Mouse (Mus musculus) neural tube, embryonic 12.5 days (tissue): Measurements from ENCODE around the gene Mtfr1l. TPM values are rescaled to one million over a fixed set of nuclear protein-coding genes. Genes with fewer than 3 reads are reported as not detected.

Experiments used
- ATAC-seq: fragments of 200-750 bp; cut with Nextera tagmentation; 2 replicates; pipeline ENCODE4 v1.8.0; 2017; ENCODE audit warnings: low read depth, mild to moderate bottlenecking, moderate TSS enrichment, moderate library complexity; ENCODE audit not compliant: low FRiP score
- H3K27ac ChIP-seq: fragments of 300-500 bp; sonication (generic); 2 replicates; pipeline ENCODE4 v1.5.1; 2016
- H3K27me3 ChIP-seq: fragments of 300-500 bp; sonication (generic); replicated peaks from 2 replicates; pipeline ENCODE4 v1.6.1; 2016; ENCODE audit warnings: mild to moderate bottlenecking
- H3K36me3 ChIP-seq: fragments of 300-500 bp; sonication (generic); 2 replicates; pipeline ENCODE4 v1.6.1; 2016; ENCODE audit warnings: mild to moderate bottlenecking
- H3K4me1 ChIP-seq: fragments of 300-500 bp; sonication (generic); 2 replicates; pipeline ENCODE4 v1.6.1; 2016
- H3K4me2 ChIP-seq: fragments of 300-500 bp; sonication (generic); replicated peaks from 2 replicates; pipeline ENCODE4 v1.6.1; 2016; ENCODE audit warnings: mild to moderate bottlenecking
- H3K4me3 ChIP-seq: fragments of 300-500 bp; sonication (generic); 2 replicates; pipeline ENCODE4 v1.5.1; 2016
- H3K9ac ChIP-seq: fragments of 300-500 bp; sonication (generic); 2 replicates; pipeline ENCODE4 v1.6.1; 2016; ENCODE audit warnings: mild to moderate bottlenecking
- H3K9me3 ChIP-seq: fragments of 300-500 bp; sonication (generic); 2 replicates; pipeline ENCODE4 v1.6.1; 2016; ENCODE audit warnings: mild to moderate bottlenecking
- WGBS: fragments of 180-500 bp; shearing (Covaris S2); methylation state at CpG from one replicate; pipeline ENCODE4 v1.1.7; 2016; 5-methylcytosine and 5-hydroxymethylcytosine counted together
- polyA plus RNA-seq: library from polyadenylated mRNA; unstranded; fragments of >200 nt; fragmentation: Nextera tagmentation; extraction: Ambion mirVana; gene quantifications from 2 replicates; pipeline ENCODE4 v1.2.1, GENCODE M21; 2016

The Mtfr1l gene
- polyA plus RNA-seq, 1 experiment from 2014 or later, result 138 TPM

DNA sequence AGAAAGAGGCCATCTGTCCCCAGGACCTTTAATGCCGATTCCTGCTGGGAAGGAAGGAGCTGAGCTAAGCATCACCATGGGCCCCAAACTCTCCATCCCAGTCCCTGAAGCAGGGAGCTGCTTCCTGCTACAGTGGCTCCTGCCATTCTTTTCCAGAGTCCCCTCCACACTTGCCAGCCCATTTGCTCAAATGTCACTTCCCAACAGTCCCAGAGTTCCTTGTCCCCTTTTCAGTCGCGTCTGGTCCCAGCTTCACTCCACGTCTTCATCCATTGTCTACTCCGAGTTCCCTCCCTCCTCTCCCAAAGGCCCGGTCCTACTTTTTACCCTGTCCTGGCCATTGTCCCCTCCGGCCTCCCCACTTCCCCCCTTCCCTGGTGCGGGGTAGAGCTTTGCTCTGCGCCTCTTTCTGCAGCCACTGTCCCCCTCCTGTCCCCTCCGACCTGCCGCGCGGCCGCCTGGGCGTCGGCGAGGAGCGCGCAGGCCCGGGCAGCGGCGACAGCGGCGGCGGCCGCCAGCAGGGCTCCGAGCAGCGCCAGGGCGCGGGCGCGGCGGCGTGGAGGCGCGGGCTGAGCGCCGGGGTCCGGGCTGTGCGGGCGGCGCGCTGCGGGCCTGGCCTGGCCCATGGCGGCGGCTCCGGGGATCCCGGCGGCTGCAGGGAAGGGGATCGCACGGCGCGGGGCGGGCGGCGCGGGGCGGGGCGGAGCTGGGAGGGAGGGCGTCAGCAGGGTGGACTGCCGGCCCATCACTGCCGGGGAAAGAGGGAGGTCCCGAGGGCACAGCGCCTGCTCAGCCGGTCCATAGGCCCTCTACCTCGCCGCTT lies 16.5 kb upstream of the Mtfr1l start, which contains the start of gene Selenon:
Gene Selenon, minus strand, starts transcription at position 673 of the 823 bp plus-strand sequence.
- peak within 1 kb of the TSS; percentile 73 for H3K4me3 ChIP-seq
- H3K36me3 ChIP-seq, result peaks cover 31% of the 10 kb centered on the region
- H3K27me3 ChIP-seq, result no peaks in the 10 kb centered on the region
- peak within 1 kb of the TSS; percentile 73 for H3K4me2 ChIP-seq
- H3K9me3 ChIP-seq, result peaks cover 10% of the 10 kb centered on the region
- ATAC-seq, result peak; percentile 70
- H3K27ac ChIP-seq, result peak within 1 kb of the TSS; percentile 74
- peak within 1 kb of the TSS; percentile 94 for H3K9ac ChIP-seq
- 2% methylated on average over 23 of the region's 67 CpGs for WGBS
- peaks cover 21% of the 10 kb centered on the region for H3K4me1 ChIP-seq

DNA sequence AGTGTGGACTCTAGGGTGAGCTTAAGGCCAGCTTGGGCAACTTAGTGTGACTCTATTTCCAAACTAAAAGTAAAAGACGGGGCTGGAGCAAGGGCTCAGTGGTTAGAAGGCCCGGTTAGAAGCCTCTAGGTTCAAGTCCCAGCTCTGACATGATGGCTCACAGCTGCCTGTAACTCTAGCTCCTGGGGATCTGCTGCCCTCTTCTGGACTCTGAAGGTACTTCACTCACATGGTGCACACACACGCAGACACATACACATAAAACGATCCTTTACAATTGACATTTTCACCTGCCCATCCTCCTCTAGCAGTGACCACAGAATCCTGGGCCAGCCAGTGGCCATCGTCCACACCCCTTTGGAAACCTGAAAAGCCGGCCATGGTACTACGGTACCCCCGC lies 14.7 kb upstream of the Mtfr1l start:
- H3K4me3 ChIP-seq, result no peak overlapping the region
- peaks cover 49% of the 10 kb centered on the region for H3K36me3 ChIP-seq
- H3K27ac ChIP-seq, result no peak overlapping the region
- H3K9me3 ChIP-seq, result peaks cover 10% of the 10 kb centered on the region
- ATAC-seq, result no peak
- H3K4me2 ChIP-seq, result no peak overlapping the region
- H3K4me1 ChIP-seq, result peaks cover 21% of the 10 kb centered on the region
- H3K9ac ChIP-seq, result no peak overlapping the region
- 98% methylated on average over 8 of the region's 8 CpGs for WGBS
- no peaks in the 10 kb centered on the region for H3K27me3 ChIP-seq

DNA sequence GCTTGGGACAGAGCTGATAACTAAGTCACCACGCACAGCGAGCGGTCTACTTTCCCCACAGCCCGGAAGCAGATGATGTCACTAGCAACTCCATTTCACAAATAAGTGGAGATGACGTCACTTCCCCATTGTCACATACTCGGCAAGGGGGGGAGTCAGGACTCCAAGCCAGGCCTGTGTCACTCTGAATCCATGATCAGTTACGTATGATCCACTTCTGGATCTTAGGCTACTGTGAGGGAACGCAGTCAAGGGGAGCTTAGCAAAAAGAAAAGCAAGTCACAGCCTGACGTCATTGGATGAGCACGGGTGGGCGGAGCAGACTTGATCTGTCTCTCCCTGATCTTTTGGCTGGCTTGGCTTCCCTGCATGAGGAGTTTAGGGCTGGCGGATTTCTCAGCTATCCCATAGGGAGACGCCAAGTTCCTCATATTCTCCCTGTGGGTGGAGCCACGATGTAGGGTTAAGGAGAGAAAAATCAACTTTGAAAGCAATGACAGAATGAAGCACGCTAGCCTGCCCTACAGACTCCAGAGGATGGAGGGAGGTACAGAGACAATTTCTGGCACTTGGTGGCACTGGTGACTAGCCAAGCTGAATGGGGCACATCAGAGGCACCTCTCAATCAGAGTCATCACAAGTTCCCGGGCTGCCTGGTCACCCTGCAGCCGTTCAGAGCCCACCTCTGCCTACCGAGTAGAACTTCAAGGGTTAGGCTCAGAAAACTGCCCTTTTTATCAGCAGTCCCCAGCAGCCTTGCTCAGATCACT lies 13.2 kb upstream of the Mtfr1l start:
- Histone ChIP-seq H3K27me3 (no peaks in the 10 kb centered on the region), H3K4me2 (no peak overlapping the region), H3K4me1 (peaks cover 21% of the 10 kb centered on the region), H3K36me3 (peaks cover 63% of the 10 kb centered on the region), H3K9me3 (peaks cover 10% of the 10 kb centered on the region), H3K4me3 (no peak overlapping the region), H3K9ac (no peak overlapping the region), H3K27ac (no peak overlapping the region)
- WGBS, result 77% methylated on average over 18 of the region's 18 CpGs
- no peak for ATAC-seq

DNA sequence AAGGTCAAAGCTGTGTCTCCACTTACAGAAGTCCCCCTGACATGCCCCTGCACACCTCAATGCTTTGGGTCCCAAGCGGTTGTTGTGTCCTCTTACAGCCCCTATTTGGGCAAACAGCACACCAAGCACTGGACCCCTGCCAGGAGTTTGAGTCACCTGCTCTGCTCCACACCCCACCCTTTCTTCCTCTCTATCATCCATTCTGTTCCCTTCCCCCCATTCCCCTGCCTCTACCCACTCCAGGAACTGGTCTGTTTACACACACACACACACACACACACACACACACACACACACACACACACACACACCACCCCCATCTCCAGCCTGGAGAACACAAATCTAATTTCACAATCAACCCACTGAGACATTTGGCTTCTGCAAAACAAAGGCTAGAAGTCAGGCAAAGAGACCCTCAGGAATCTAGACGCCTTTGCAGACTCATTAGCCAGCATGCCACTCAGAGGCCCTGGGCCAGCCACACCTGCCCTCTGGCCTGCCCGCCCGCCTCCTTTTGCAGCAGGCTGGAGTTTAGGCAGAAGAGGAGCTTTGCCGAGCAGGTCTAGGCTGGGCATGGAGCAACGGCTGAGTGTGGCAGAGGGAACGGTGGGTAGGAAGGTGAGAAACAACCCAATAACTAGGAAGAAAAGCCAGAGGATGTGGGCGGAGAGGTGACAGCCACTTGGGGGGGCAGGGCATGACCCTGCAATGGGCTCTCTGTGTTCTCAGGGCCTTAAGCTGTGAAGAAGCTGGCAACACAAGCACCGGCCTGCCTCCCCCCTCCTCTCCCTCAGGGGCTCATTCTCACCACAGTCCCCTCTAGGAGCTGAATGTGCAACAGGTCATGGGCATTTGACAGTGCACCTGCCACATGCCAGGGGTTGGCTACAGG lies 11.9 kb upstream of the Mtfr1l start:
- 0 out of 2 replicates have a peak overlapping the region, but pooled peaks have one; percentile 33 for H3K9ac ChIP-seq
- peaks cover 21% of the 10 kb centered on the region for H3K4me1 ChIP-seq
- ATAC-seq, result no peak
- no peak overlapping the region for H3K27ac ChIP-seq
- no peaks in the 10 kb centered on the region; the same call in 1 of the 2 replicates for H3K27me3 ChIP-seq
- 67% methylated on average over 9 of the region's 9 CpGs for WGBS
- H3K9me3 ChIP-seq, result peaks cover 10% of the 10 kb centered on the region
- peaks cover 75% of the 10 kb centered on the region for H3K36me3 ChIP-seq
- no peak overlapping the region for H3K4me3 ChIP-seq
- 0 out of 2 replicates have a peak overlapping the region, but pooled peaks have one; percentile 16 for H3K4me2 ChIP-seq

DNA sequence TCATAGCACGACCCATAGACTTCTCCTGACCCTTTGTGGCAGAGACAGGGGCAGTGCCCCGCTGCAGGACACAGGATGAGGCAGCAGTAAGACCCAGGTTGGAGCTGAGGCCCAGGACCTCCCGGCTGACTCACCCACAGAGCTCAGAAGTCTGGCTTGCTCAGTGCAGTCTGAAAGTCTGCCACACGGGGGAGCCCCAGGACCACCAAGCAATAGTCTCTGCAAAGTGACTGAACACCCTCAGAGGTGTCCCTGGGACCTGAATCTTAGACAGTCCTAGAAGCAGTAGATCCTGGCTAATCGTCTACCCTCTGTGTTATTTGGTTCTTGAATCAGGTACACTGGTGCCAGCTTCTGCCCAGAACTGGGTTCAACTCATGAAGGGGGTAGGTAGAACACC lies 8.1 kb upstream of the Mtfr1l start:
- Histone ChIP-seq H3K9ac (no peak overlapping the region), H3K36me3 (peaks cover 90% of the 10 kb centered on the region), H3K27me3 (no peaks in the 10 kb centered on the region; the same call in 1 of the 2 replicates), H3K9me3 (no peaks in the 10 kb centered on the region), H3K4me2 (no peak overlapping the region), H3K4me1 (peaks cover 12% of the 10 kb centered on the region), H3K27ac (no peak overlapping the region), H3K4me3 (no peak overlapping the region)
- WGBS, result 16% methylated on average over 5 of the region's 5 CpGs
- peak; percentile 48; the same call in 1 of the 2 replicates for ATAC-seq

DNA sequence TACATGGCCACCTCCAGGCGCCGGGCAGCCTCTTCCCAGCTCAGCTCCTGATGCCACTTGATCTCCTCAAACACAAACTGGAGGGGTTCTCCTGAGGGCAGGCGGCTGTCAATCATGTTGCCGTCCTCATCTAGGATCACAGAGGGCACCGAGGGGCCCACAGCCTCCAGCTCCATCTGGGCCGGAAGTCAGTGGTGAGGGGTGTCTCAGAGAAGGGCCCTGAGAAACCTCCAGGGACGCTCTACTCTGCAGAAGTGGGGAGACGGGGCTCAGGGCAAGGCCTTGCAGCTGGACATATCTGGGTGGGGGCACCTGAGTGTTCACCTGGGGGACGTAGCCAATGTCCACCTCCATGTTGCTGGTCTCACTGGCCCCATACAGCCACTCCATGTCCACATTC lies 7.5 kb upstream of the Mtfr1l start:
- Histone ChIP-seq H3K9ac (no peak overlapping the region), H3K27me3 (no peaks in the 10 kb centered on the region; the same call in 1 of the 2 replicates), H3K4me2 (no peak overlapping the region), H3K4me1 (peaks cover 10% of the 10 kb centered on the region), H3K36me3 (peaks cover 86% of the 10 kb centered on the region), H3K27ac (no peak overlapping the region), H3K4me3 (no peak overlapping the region), H3K9me3 (no peaks in the 10 kb centered on the region)
- 94% methylated on average over 9 of the region's 9 CpGs for WGBS
- ATAC-seq, result no peak

DNA sequence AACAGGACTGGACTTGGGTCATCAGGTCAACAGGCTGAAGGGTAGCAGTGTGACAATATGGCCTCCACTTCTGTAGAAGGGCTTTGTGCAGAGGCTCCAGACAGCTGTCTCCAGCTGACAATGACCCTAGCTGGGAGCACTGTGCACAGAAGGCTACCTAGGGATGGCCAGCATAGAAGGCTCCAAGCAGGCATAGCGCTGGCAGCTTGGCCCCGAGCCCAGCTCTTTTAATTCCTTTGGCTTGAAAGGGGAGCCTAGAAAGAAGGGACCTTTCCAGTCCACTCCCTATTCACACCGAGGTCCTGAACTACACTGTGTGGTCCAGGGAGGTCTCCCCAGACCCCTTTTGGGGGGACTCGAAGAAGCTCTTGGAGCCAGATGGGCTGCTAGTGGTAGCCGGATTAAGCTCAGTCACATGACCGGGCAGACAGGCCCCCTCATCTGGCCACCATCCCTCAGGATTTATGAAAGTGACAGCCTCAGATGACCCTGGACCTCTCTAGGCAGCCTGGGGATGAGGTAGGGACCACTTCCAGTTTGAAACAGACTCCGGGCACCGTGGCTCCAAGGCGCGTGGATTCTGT lies 3.9 kb upstream of the Mtfr1l start:
- no peak for ATAC-seq
- Histone ChIP-seq H3K4me2 (no peak overlapping the region), H3K4me3 (no peak overlapping the region), H3K9ac (no peak overlapping the region), H3K9me3 (no peaks in the 10 kb centered on the region), H3K36me3 (peaks cover 51% of the 10 kb centered on the region), H3K27ac (no peak overlapping the region; the same call in 1 of the 2 replicates), H3K27me3 (no peaks in the 10 kb centered on the region; the same call in 1 of the 2 replicates), H3K4me1 (peaks cover 12% of the 10 kb centered on the region)
- 91% methylated on average over 10 of the region's 10 CpGs for WGBS

DNA sequence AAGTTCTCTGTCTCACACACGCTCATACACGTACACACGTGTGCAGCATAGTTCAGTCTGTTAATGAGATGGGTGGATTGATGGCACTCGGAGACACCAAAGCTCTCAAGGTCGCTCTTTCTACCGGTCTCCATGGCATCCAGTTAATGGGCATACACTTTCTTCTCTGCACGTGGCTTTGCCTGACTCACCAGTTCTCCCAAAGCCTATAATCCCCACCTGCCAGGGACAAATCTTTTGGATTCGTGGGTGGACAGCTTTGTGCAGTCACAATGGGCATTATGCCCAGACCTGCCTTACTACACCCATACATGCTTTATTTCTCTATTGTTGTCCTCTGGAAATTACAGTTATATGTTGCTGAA lies 582 bp upstream of the Mtfr1l start:
- H3K4me1 ChIP-seq, result peaks cover 20% of the 10 kb centered on the region
- H3K27ac ChIP-seq, result no peak overlapping the region
- H3K4me3 ChIP-seq, result peak overlapping the region; percentile 90
- 11% methylated on average over 8 of the region's 8 CpGs for WGBS
- H3K27me3 ChIP-seq, result no peaks in the 10 kb centered on the region
- peak overlapping the region; percentile 94 for H3K4me2 ChIP-seq
- peak overlapping the region; percentile 44 for H3K9ac ChIP-seq
- no peaks in the 10 kb centered on the region for H3K9me3 ChIP-seq
- ATAC-seq, result peak; percentile 34
- peaks cover 31% of the 10 kb centered on the region for H3K36me3 ChIP-seq

DNA sequence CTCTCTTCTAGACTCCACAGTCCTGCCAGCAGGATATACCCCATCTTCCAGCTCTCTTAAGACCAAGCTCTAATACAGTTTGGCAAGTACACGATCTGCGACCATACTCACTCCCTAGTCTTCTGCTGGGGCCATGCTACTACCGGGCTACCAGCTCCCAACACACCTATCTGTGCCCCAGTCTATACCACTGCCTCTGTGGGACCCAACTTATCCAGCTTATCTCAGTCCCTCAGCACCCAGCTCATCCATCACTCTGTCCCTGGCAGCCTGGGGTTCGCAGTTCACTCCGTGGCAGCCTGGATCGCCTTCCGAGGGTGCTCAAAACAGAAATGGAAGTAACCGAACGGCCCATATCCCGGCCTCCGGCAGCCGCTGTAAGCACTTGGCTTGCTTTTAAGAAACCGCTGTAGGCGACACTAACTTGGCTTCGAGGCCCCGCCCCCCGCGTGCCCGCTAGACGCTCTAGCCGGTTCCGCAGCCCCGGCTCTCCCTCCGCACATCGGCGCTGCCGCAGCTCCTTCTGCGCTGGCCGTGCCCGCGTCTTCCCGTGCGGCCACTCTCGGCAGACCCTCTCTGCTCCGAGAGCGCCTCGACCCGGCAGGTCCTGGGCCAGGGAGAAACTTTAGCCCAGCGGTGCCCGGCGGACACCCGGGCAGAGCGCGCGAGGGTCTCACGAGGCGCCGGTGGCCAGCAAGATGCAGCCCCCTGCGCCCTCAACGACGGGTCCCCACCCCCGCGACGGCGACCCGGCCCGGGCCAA lies 882 bp downstream of the Mtfr1l start:
- peak overlapping the region; percentile 94 for H3K4me2 ChIP-seq
- H3K4me3 ChIP-seq, result peak overlapping the region; percentile 90
- peak overlapping the region; percentile 65 for H3K27ac ChIP-seq
- H3K9me3 ChIP-seq, result no peaks in the 10 kb centered on the region
- H3K9ac ChIP-seq, result peak overlapping the region; percentile 84
- under 1% methylated on average over 57 of the region's 57 CpGs for WGBS
- H3K36me3 ChIP-seq, result peaks cover 33% of the 10 kb centered on the region
- ATAC-seq, result peak; percentile 54; the same call in 1 of the 2 replicates
- H3K27me3 ChIP-seq, result no peaks in the 10 kb centered on the region
- H3K4me1 ChIP-seq, result peaks cover 20% of the 10 kb centered on the region

DNA sequence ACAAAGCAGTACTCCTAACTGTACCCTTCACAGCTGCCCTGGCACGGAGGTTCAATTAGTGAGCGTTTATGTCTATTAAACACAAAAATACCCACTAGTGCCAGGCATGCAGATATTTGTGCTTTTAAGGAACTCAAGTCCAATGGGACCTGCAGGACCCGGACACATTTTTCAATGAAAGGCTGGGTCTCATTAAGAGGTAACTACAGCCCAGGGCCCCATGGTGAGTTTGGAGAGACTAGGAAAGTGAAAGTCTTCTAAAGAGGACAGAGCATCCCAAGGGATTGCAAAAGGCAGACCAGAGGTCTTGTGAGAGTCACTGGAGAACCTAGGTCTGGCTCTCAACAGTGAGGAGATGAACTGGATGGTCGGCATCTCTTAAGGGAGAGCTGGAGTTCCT lies 1.8 kb downstream of the Mtfr1l start:
- H3K4me3 ChIP-seq, result no peak overlapping the region
- no peak overlapping the region for H3K9ac ChIP-seq

DNA sequence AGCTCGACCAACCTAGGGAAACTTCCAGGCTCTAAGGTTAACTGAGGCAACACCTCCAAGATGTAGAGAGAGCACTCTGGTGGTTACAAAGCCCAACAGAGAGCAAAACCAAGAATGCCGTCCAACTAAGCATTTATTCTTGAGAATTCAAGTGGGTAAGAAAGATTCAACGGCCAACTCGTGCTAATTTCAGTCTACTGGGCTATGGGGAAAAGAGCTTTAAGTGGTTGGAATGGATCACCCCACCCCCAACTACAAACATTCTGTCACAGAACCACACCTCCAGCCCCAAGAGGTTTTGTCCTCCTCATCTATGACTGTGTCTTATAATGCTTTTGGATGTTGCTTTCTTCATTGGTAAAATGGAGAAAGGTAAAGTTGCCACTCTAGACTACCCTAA lies 2.3 kb downstream of the Mtfr1l start:
- peaks cover 20% of the 10 kb centered on the region for H3K4me1 ChIP-seq
- ATAC-seq, result no peak
- no peak overlapping the region for H3K4me2 ChIP-seq
- H3K27me3 ChIP-seq, result no peaks in the 10 kb centered on the region
- 86% methylated on average over 4 of the region's 4 CpGs for WGBS
- no peak overlapping the region for H3K9ac ChIP-seq
- no peaks in the 10 kb centered on the region for H3K9me3 ChIP-seq
- no peak overlapping the region for H3K27ac ChIP-seq
- no peak overlapping the region for H3K4me3 ChIP-seq
- H3K36me3 ChIP-seq, result peaks cover 34% of the 10 kb centered on the region

More for the DNA sequence above, 1.8 kb downstream of the Mtfr1l start:
- H3K27me3 ChIP-seq, result no peaks in the 10 kb centered on the region
- 85% methylated on average over 4 of the region's 4 CpGs for WGBS
- peak overlapping the region; percentile 94 for H3K4me2 ChIP-seq
- H3K9me3 ChIP-seq, result no peaks in the 10 kb centered on the region
- H3K36me3 ChIP-seq, result peaks cover 33% of the 10 kb centered on the region
- H3K4me1 ChIP-seq, result peaks cover 20% of the 10 kb centered on the region
- ATAC-seq, result no peak
- no peak overlapping the region for H3K27ac ChIP-seq
